Mouse (Mus musculus): ENCODE measurements at regions not wholly inside any gene's neighbourhood (a gene's known extent, or its start where the extent isn't known, plus 50 kb on each side); places are given as distances from the start of the nearest gene placed in this dataset.

DNA sequence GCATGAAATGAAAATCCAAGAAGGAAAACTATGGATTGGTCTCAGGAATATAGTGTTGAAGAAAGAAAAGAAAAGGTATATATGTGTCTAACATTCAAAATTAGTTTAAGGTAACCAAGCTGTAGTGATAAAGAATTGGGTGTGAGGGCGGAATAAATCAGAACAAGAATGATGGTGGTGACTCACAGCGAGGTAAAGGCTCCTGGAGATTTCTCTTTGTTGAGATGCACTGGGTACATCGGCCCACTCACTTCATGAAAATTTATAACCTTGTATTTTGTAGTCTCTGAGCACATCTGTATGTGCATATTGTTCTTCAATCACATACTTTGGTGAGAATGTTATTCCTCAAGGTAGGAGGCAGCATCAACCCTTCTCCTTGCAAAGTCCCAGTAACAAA is 525.0 kb upstream of the Fat1 start:
- WGBS: 83% methylated on average over 3 of the region's 3 CpGs
- H3K4me1 ChIP-seq (ENCODE audit: control insufficient read depth, insufficient read depth, low read length): no peaks in the 10 kb centered on the region
- H3K9ac ChIP-seq (ENCODE audit: low read depth, low read length): no peak overlapping the region
- no peaks in the 10 kb centered on the region for H3K9me3 ChIP-seq (replicated peaks; ENCODE audit: control insufficient read depth, low read length, poor library complexity, severe bottlenecking)
- no peaks in the 10 kb centered on the region for H3K36me3 ChIP-seq (ENCODE audit: control insufficient read depth, insufficient read depth, low read length)
- no peak overlapping the region for H3K4me3 ChIP-seq (ENCODE audit: low read depth, low read length)
- no peak overlapping the region for H3K27ac ChIP-seq (ENCODE audit: low read length)
- no peaks in the 10 kb centered on the region for H3K27me3 ChIP-seq (ENCODE audit: control insufficient read depth, insufficient read depth, low read depth, low read length)
- no peak overlapping the region for H3K4me2 ChIP-seq (ENCODE audit: low read length)
- ATAC-seq: no peak

DNA sequence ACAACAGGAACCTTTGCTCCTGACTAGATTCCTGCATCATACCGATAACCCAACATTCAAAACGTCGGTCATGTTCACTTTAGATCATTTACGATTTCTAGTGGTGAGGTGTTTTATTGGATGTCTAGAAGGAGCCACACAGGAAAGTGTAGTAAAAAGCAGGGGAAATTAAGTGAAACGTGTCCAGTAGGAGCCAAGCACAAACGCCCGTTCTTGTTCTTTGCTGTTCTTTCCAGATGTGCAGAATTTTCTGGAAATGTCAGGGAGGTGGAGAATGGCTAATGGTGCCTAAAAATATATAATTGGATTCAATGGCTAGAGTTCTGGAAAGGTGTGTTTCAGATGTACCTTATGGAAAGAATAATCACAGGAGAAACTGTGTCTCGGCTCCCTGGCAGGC is 517.2 kb upstream of the Fat1 start:
- ATAC-seq: no peak
- WGBS: 95% methylated on average over 8 of the region's 8 CpGs

DNA sequence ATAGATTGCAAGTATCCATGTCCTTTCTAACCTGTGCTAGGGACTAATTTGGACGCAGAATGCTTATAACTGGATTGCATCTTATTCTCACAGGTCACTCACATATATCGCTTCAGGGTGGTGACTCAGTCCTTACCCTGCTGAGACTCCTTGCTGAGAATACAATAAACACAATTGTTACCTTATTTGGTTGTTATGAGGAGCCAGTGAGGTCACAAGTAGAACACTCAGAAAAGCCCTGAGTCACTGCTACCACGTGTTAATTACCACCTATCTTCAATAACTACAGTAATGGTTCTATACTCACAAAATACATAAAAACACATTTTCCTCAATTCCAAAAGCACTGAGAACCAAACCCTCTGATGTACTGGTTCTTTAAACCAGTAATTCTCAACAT is 479.8 kb upstream of the Fat1 start:
- no peak for ATAC-seq
- no peak overlapping the region for H3K4me3 ChIP-seq (ENCODE audit: low read depth, low read length)
- H3K4me2 ChIP-seq (ENCODE audit: low read length): no peak overlapping the region
- H3K4me1 ChIP-seq (ENCODE audit: control insufficient read depth, insufficient read depth, low read length): no peaks in the 10 kb centered on the region
- no peak overlapping the region for H3K9ac ChIP-seq (ENCODE audit: low read depth, low read length)
- H3K9me3 ChIP-seq (replicated peaks; ENCODE audit: control insufficient read depth, low read length, poor library complexity, severe bottlenecking): no peaks in the 10 kb centered on the region
- no peaks in the 10 kb centered on the region for H3K36me3 ChIP-seq (ENCODE audit: control insufficient read depth, insufficient read depth, low read length)
- no peaks in the 10 kb centered on the region for H3K27me3 ChIP-seq (ENCODE audit: control insufficient read depth, insufficient read depth, low read depth, low read length)
- 72% methylated on average over 3 of the region's 3 CpGs for WGBS
- no peak overlapping the region for H3K27ac ChIP-seq (ENCODE audit: low read length)

More for the DNA sequence above, 517.2 kb upstream of the Fat1 start:
- Histone ChIP-seq H3K9me3 (replicated peaks; ENCODE audit: control insufficient read depth, low read length, poor library complexity, severe bottlenecking) (no peaks in the 10 kb centered on the region), H3K36me3 (ENCODE audit: control insufficient read depth, insufficient read depth, low read length) (no peaks in the 10 kb centered on the region), H3K4me3 (ENCODE audit: low read depth, low read length) (no peak overlapping the region), H3K4me2 (ENCODE audit: low read length) (no peak overlapping the region), H3K27me3 (ENCODE audit: control insufficient read depth, insufficient read depth, low read depth, low read length) (no peaks in the 10 kb centered on the region), H3K9ac (ENCODE audit: low read depth, low read length) (no peak overlapping the region), H3K27ac (ENCODE audit: low read length) (no peak overlapping the region), H3K4me1 (ENCODE audit: control insufficient read depth, insufficient read depth, low read length) (no peaks in the 10 kb centered on the region)

DNA sequence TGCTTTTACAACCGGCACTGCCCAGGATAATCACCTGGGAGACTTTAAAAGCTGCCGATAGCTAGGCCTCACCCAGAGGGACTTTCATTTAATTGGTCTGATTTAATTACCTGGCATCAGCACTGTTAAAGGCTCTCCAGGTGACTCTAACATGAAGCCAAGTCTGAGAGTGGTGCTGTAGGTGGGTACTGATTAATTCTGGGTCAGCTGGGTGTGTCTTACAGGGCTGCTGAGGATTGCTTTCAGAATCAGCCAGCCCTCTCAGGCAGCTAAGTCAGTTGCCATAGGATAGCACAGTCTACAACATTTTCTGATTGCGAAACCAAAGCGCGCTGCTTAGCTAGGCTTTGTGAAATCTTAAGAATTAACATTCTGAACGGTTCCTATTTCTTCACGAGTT is 478.9 kb upstream of the Fat1 start:
- Histone ChIP-seq H3K4me1 (ENCODE audit: control insufficient read depth, insufficient read depth, low read length) (no peaks in the 10 kb centered on the region), H3K4me2 (ENCODE audit: low read length) (no peak overlapping the region), H3K9ac (ENCODE audit: low read depth, low read length) (no peak overlapping the region), H3K27me3 (ENCODE audit: control insufficient read depth, insufficient read depth, low read depth, low read length) (no peaks in the 10 kb centered on the region), H3K36me3 (ENCODE audit: control insufficient read depth, insufficient read depth, low read length) (no peaks in the 10 kb centered on the region), H3K9me3 (replicated peaks; ENCODE audit: control insufficient read depth, low read length, poor library complexity, severe bottlenecking) (no peaks in the 10 kb centered on the region), H3K27ac (ENCODE audit: low read length) (no peak overlapping the region), H3K4me3 (ENCODE audit: low read depth, low read length) (no peak overlapping the region)
- WGBS: 89% methylated on average over 7 of the region's 7 CpGs
- no peak for ATAC-seq

DNA sequence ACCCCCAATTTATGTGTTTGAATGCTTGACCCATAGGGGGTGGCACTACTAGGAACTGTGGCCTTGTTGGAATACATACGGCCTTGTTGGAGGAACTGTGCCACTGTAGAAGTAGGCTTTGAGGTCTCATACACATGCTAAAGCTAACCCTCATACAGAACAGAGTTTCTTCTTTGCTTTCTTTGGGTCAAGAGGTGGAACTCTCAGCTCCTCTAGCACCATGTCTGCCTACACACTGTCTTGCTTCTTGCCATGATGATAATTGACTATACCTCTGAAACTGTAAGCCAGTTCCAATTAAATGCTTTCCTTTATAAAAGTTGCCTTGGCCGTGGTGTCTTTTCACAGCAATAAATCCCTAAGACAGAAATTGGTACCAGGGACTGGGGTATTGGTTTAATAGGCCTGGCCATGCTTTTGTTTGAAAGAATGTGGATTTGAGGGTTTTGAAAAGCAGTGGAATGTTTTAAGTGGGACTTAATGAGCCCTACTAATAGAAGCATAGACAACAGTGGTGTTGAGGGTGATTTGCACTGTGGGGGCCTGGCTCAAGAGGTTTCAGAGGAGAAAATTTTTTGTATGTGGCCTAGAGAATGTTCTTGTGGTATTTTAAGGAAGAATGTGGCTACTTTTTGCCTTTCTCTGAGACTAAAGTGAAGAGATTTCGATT is 468.7 kb upstream of the Fat1 start:
- Histone ChIP-seq H3K4me1 (ENCODE audit: control insufficient read depth, insufficient read depth, low read length) (no peaks in the 10 kb centered on the region), H3K27ac (ENCODE audit: low read length) (no peak overlapping the region), H3K4me2 (ENCODE audit: low read length) (no peak overlapping the region), H3K9me3 (replicated peaks; ENCODE audit: control insufficient read depth, low read length, poor library complexity, severe bottlenecking) (no peaks in the 10 kb centered on the region), H3K27me3 (ENCODE audit: control insufficient read depth, insufficient read depth, low read depth, low read length) (no peaks in the 10 kb centered on the region), H3K9ac (ENCODE audit: low read depth, low read length) (no peak overlapping the region), H3K4me3 (ENCODE audit: low read depth, low read length) (no peak overlapping the region), H3K36me3 (ENCODE audit: control insufficient read depth, insufficient read depth, low read length) (no peaks in the 10 kb centered on the region)
- no peak for ATAC-seq
- WGBS: 43% methylated on average over 3 of the region's 3 CpGs

DNA sequence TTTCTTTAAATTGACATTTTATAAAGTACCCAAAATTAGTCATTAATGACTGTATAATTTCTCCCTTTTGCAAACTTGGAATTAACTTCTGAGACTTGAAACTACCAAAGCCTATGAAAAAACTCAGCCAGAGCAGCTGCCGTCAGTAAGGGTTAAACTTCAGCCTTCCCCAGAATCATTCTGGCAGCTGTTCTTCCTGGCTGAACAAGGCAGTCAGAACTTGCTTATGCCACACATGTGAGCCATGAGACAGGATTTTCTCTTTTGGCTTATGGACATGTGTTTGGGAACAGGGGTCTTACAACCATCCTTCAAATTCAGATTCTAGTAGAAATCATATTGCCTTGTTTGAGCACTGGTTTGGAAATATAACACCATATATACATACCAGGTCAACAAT is 422.4 kb upstream of the Fat1 start:
- Histone ChIP-seq H3K36me3 (ENCODE audit: control insufficient read depth, insufficient read depth, low read length) (no peaks in the 10 kb centered on the region), H3K27ac (ENCODE audit: low read length) (no peak overlapping the region), H3K4me1 (ENCODE audit: control insufficient read depth, insufficient read depth, low read length) (no peaks in the 10 kb centered on the region), H3K9me3 (replicated peaks; ENCODE audit: control insufficient read depth, low read length, poor library complexity, severe bottlenecking) (no peaks in the 10 kb centered on the region), H3K4me3 (ENCODE audit: low read depth, low read length) (no peak overlapping the region), H3K4me2 (ENCODE audit: low read length) (no peak overlapping the region), H3K9ac (ENCODE audit: low read depth, low read length) (no peak overlapping the region), H3K27me3 (ENCODE audit: control insufficient read depth, insufficient read depth, low read depth, low read length) (no peaks in the 10 kb centered on the region)
- 84% methylated on average over 1 of the region's 1 CpGs for WGBS
- no peak for ATAC-seq

DNA sequence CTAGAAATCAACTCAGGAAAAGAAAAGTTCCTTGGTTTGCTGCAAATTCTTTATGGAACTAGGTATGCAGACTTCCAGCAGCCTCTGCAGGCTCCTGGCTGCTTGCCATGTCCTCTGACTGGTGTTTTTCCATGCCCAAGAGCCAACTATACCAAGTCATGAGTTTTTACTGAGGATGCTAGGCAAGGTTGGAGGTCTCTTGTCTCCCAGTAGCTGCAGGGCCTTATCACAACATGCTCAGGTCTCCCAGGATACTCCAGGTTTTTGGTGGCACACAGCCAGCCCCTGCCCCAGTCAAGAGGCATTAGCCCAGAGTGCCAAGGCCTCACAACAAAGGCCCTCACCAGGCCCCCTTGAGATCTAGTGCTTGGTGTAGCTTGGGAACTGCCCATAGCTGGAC is 409.3 kb upstream of the Fat1 start:
- H3K4me3 ChIP-seq (ENCODE audit: low read depth, low read length): no peak overlapping the region
- H3K4me1 ChIP-seq (ENCODE audit: control insufficient read depth, insufficient read depth, low read length): no peaks in the 10 kb centered on the region
- H3K9me3 ChIP-seq (replicated peaks; ENCODE audit: control insufficient read depth, low read length, poor library complexity, severe bottlenecking): no peaks in the 10 kb centered on the region
- H3K9ac ChIP-seq (ENCODE audit: low read depth, low read length): no peak overlapping the region
- no peak for ATAC-seq
- no peak overlapping the region for H3K27ac ChIP-seq (ENCODE audit: low read length)
- H3K36me3 ChIP-seq (ENCODE audit: control insufficient read depth, insufficient read depth, low read length): no peaks in the 10 kb centered on the region
- no peaks in the 10 kb centered on the region for H3K27me3 ChIP-seq (ENCODE audit: control insufficient read depth, insufficient read depth, low read depth, low read length)
- no peak overlapping the region for H3K4me2 ChIP-seq (ENCODE audit: low read length)

DNA sequence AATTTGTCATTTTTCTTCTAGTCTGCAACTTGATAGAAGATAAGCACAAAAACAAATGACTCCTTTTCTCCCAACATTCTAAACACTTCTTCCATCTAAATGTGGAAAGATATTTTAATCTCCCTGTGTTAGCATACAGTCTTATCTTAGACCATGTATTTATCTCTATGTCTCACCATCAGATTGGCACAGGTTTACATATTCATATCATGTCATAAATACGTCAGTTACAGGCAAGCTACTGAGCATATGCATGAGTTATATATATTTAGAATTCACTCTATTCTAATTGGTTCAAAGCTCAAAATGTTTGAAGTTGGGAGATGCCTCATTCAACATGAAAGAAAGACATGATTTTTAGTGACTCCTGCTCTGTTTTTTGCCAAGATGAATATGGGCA is 405.6 kb upstream of the Fat1 start:
- no peak for ATAC-seq
- no peak overlapping the region for H3K4me2 ChIP-seq (ENCODE audit: low read length)
- no peaks in the 10 kb centered on the region for H3K27me3 ChIP-seq (ENCODE audit: control insufficient read depth, insufficient read depth, low read depth, low read length)
- H3K4me1 ChIP-seq (ENCODE audit: control insufficient read depth, insufficient read depth, low read length): no peaks in the 10 kb centered on the region
- no peak overlapping the region for H3K9ac ChIP-seq (ENCODE audit: low read depth, low read length)
- no peaks in the 10 kb centered on the region for H3K36me3 ChIP-seq (ENCODE audit: control insufficient read depth, insufficient read depth, low read length)
- WGBS: 71% methylated on average over 1 of the region's 1 CpGs
- no peaks in the 10 kb centered on the region for H3K9me3 ChIP-seq (replicated peaks; ENCODE audit: control insufficient read depth, low read length, poor library complexity, severe bottlenecking)
- H3K4me3 ChIP-seq (ENCODE audit: low read depth, low read length): no peak overlapping the region
- H3K27ac ChIP-seq (ENCODE audit: low read length): no peak overlapping the region

DNA sequence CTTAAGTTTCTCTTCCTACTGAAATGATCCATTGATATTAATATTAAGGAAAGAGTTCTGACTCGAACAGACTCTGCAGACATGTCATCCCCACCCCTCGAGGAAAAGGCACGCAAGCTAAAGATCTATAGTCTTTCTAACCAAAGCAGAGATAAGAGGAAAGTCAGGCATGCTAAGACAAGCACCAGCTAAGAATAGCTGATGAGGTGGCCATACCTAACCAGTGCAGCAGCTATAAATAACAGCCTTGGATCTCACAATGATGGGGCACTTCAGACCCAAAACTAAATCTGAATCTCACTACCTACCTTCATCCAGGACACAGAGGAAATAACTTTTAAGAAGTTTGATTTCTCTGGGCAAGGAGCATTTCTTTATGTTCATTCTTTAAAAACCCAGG is 386.4 kb upstream of the Fat1 start:
- no peaks in the 10 kb centered on the region for H3K9me3 ChIP-seq (replicated peaks; ENCODE audit: control insufficient read depth, low read length, poor library complexity, severe bottlenecking)
- no peak overlapping the region for H3K9ac ChIP-seq (ENCODE audit: low read depth, low read length)
- WGBS: 89% methylated on average over 3 of the region's 3 CpGs
- no peak overlapping the region for H3K27ac ChIP-seq (ENCODE audit: low read length)
- H3K4me1 ChIP-seq (ENCODE audit: control insufficient read depth, insufficient read depth, low read length): no peaks in the 10 kb centered on the region
- H3K4me2 ChIP-seq (ENCODE audit: low read length): no peak overlapping the region
- H3K4me3 ChIP-seq (ENCODE audit: low read depth, low read length): no peak overlapping the region
- H3K27me3 ChIP-seq (ENCODE audit: control insufficient read depth, insufficient read depth, low read depth, low read length): no peaks in the 10 kb centered on the region
- no peaks in the 10 kb centered on the region for H3K36me3 ChIP-seq (ENCODE audit: control insufficient read depth, insufficient read depth, low read length)
- ATAC-seq: no peak
